Mouse (Mus musculus): ENCODE data around the gene Dyrk3.
"Not testable (repeated sequence)": the region's sequence is repeated elsewhere in the genome, so short reads cannot be mapped to it uniquely, and the experiment has no call there.

Gene Dyrk3

DNA sequence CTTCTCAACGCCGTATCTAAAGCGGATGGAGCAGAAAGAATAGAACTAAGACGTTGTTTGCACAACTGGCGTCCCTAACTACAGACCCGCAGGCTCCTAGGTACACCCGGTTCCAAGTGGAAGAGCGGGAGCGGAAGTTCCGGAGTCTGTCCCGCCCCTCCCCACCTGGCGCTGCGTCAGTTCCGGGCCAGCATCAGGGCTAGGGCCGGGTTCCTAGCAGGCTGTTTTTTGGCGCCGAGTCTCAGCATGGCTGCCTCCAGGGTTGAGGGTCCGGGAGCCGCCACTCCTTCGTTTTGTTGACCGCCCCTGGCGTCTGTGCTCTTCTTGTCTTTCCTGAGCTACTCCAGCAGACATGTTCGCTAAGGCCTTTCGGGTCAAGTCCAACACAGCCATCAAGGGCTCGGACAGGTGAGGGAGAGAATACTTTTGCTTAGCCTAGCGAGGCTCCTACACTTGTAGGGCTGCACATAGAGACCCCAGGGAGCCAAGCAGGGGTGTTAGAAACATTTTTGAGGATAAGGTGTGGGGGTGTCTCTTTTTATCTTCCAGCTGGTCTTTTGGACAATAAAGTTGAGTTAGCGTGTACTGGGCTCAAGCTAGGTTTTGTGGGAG is 15.0 kb upstream of the Dyrk3 start, which contains the start of gene Eif2d:
Eif2d (plus strand) TSS at position 164 of the 612 bp plus-strand sequence.
- DNase-seq = peak; percentile 85

- DNase-seq = no peak
These were observed 11.4 kb upstream of the Dyrk3 start for GRCm38 (mm10) chr1:131149496-131149895.

DNA sequence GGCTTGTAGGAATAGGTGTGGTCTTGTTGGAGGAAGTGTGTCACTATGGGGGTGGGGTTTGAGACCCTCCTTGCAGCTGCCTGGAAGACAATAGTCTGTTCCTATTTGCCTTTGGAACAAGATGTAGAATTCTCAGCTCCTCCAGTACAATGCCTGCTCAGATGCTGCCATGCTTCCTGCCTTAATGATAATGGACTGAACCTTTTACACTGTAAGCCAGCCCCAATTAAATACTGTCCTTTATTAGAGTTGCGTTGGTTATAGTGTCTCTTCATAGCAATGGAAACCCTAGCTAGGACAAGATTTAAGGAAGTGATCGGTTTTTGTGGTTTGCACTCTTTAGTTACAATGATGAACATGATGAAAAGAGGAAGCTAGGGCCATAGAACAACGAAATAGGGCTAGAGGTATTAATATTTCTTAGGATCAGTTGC is 8.1 kb upstream of the Dyrk3 start:
- no peak for DNase-seq

GRCm38 (mm10) chr1:131145222-131145621 is 7.1 kb upstream of the Dyrk3 start:
- DNase-seq = not testable (repeated sequence)

DNA sequence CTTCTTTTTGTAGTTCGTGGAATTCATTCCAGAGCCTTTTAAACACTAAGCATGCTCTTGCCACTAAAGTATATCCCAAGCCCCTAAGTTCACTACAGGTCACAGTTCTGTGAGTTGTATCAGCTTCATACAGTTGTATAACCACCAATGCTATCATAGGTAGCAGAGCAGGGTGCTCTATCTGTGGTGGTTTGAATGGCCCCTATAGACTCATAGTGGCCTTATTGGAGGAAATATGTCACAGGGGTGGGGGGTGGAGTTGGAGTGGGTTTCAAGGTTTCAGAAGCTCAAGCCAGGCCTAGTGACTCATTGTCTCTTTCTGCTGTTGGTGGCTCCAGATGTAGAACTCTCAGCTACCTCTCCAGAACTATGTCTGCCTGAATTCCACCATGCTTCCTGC is 4.3 kb upstream of the Dyrk3 start:
- no peak for DNase-seq

- no peak for DNase-seq
These were observed 3.3 kb upstream of the Dyrk3 start for GRCm38 (mm10) chr1:131141449-131141848.

GRCm38 (mm10) chr1:131139102-131140095 is 1.3 kb upstream of the Dyrk3 start:
- DNase-seq = no peak

DNA sequence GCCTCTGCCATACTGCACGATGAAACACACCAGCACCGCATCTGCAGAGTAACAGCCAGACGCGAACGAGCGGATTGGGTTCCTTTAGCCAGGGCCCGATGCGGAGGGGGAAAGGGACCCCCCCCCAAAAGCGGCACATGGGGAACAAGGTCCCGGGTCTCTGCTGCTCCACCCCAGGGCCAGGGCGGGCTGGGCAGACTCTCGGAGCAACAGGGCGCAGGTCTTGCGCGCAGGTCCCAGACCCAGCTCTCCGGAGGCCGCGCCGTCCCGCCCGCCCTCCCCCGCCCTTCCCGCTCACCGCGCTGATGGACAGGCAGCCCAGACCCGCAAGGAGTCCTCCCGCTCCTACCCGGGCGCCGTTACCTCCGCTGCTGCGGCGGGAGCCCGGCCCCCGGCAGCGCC is 422 bp downstream of the Dyrk3 start:
- DNase-seq = no peak

GRCm38 (mm10) chr1:131137111-131137510 is 1.0 kb downstream of the Dyrk3 start:
- no peak for DNase-seq

DNA sequence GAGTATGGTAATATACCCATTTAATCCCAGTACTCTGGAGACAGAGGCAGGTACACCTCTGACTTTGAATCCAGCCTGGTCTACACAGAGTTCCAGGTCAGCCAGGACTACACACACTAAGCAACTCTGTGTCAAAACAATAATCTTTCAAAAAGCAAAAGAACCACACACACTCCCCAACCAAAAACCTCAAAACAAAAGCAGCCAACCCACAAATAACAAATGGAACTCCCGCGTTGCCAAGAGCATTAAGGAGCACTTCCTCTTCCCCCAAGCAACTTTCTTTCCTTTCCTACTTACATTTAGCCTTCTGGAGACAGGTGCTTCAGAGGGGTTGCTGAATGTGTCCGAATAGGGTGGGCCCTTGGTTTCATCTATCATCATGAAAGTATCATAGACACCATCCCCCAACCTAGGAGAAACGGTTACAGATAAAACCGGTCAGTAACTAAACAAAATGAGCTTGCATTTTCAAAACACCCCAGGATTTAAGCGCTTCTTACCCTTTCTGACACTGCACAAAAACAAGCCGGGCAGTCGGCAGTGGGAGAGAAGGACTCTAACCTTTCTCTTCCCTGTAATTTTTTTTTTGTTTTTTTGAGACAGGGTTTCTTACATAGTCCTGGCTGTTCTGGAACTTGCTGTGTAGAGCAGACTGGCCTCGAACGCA is 2.0 kb downstream of the Dyrk3 start:
- no peak for DNase-seq

GRCm38 (mm10) chr1:131134942-131135522 is 3.1 kb downstream of the Dyrk3 start:
- peak; percentile 43 for DNase-seq

DNA sequence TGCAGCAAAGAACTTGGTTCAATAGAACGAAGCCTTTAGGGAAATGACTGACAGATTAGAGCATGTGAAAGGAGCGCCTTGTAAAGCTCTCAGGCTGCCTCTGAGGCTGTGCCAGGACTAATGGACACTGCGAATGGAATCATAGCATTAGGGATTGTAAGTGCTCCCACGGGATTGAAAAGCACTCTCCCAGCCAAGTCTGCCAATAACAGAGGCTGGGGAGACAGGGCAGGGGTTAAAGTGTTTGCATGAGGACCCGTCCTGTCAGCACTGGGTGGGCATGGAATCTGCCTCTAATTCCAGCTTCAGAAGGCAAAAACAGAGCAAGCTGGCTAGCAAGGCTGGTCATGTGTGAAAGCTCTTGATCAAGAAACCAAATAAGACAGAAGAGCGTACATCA is 3.9 kb downstream of the Dyrk3 start:
- DNase-seq = no peak

DNA sequence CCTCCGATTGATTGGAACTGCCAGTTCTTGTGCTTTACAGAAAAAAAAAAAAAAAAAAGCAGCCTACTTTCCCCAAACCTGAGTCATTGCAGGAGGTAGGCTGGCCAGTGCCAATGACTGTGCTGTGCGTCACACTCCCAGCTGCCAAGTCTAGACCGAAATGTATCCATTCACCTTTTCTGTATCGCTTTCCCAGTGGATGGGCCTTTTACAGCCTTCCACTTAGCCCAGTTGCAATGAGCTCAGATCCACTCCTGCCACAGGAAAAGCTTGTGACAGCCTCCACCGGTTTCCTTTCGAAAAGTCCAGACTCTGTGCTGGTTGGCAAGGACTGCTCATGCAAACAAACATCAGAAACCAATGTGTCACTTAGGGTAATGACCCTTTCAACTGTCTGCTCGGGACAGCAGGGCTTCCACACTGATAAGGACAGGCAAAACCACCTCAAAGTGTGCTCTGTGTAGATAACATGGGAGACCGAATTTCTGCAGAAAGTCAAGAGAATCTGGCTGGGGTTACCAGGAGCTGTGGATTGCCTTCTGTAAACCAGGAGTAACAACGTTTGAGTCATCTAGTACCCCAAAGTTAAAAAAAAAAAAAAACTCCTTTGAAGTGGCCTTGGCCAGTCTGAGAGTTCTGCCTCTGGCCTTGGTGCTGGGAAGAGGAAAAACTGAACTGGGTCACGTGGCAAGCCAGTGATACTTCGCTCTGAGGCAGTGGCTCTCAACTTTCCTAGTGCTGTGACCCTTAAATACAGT is 12.0 kb downstream of the Dyrk3 start:
- DNase-seq = no peak

GRCm38 (mm10) chr1:131123522-131124265 is 14.4 kb downstream of the Dyrk3 start:
- DNase-seq = no peak

DNA sequence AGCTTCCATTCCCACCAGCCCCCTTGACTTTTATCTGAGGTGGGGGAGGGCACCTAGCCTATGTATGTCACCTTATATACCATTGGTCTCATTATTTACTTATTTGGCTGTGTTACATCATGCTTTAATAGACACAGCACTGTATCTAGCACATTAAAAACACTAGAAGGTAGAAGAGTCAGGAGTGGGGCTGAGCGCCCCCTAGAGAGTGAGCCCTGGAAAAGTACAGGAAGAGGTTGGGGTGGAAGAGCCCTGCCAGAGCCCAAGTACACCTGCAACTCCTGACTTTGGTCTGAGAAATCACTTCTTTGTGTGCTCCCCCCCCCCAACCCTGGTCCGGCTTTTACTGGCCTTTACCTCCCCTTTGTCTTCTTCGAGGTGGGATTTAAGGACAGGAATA is 16.2 kb downstream of the Dyrk3 start:
- no peak for DNase-seq

DNA sequence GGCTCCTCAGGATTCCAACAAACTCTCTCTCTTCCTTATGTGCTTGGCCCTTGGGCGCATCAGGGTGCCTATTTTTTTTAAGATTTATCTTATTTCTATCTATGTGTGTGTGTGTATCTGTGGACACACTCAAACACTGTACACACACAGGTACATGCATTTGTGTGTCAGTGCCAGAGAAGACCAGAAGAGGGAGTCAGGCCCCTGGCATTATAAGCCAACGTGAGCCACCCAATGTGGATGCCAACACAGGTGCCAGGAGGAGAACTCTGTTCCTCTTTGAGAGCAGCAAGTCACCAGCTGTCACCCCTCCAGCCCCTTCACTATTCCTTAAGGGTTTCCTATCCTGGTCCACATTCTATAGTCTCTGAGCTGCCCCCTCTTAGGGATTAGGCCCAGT is 19.1 kb downstream of the Dyrk3 start:
- no peak for DNase-seq

DNA sequence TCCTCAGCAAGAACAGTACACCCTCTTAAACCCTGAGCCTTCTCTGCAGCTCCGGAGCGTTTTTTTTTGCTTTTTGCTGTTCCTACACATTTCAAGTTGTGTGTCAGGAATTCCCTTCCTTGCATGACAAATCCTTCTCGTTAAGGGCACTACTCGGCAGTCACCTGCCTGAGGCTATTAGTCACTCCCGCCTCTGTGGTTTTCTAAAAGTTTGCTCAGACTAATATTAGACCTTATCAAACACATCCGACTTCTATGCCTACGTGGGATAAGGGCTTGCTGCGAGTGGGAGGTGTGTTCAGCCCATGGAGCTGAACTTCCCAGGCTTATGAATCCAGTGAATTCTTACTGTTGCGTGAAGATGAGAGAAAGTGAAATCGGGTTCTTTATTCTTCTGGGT is 19.6 kb downstream of the Dyrk3 start:
- DNase-seq = no peak

GRCm38 (mm10) chr1:131116430-131117011 is 21.6 kb downstream of the Dyrk3 start:
- no peak for DNase-seq

- DNase-seq = no peak
These were observed 22.2 kb downstream of the Dyrk3 start for GRCm38 (mm10) chr1:131115932-131116331.

- DNase-seq = peak; percentile 81
These were observed 25.6 kb downstream of the Dyrk3 start for GRCm38 (mm10) chr1:131112576-131112975.

- DNase-seq = no peak
These were observed 27.5 kb downstream of the Dyrk3 start for GRCm38 (mm10) chr1:131110525-131111106.

Measured in kidney, adult 11 months (tissue).